Mouse (Mus musculus) CH12.LX (cell line): ENCODE measurements around the gene Ldb3. TPM values are rescaled to one million over a fixed set of nuclear protein-coding genes. Genes with fewer than 3 reads are reported as not detected.

Experiments used
- DNase-seq: peaks from one replicate; pipeline ENCODE4 v3.0.0-alpha.2; 2013; ENCODE audit errors: extremely low read depth
- H3K27ac ChIP-seq: 2 replicates; pipeline ENCODE4 v1.5.1; 2012; ENCODE audit warnings: low read depth, mild to moderate bottlenecking, control low read depth, moderate library complexity; ENCODE audit not compliant: insufficient read depth
- H3K27me3 ChIP-seq: replicated peaks from 2 replicates; pipeline ENCODE3; 2012; ENCODE audit warnings: inconsistent platforms
- H3K36me3 ChIP-seq, 2 experiments: replicated peaks in 1 of 2; 2 replicates each; pipeline versions ENCODE3 to v1.6.1; 2012; ENCODE audit warnings: inconsistent platforms in 1 of 2, low read length in 1 of 2, mild to moderate bottlenecking in 1 of 2, mixed read lengths in 1 of 2, moderate library complexity in 1 of 2; ENCODE audit not compliant: control insufficient read depth in 1 of 2, insufficient read depth in 1 of 2
- H3K4me1 ChIP-seq, 2 experiments: 2 replicates each; pipeline ENCODE4 v1.6.1; 2012; ENCODE audit warnings: inconsistent platforms in 1 of 2, moderate library complexity in 1 of 2; ENCODE audit not compliant: insufficient read depth in 2 of 2, control insufficient read depth in 1 of 2
- H3K4me2 ChIP-seq: 2 replicates; pipeline ENCODE4 v1.6.1; 2012; ENCODE audit warnings: low read depth, mild to moderate bottlenecking, control low read depth; ENCODE audit not compliant: poor library complexity, insufficient read depth, severe bottlenecking
- H3K4me3 ChIP-seq, 3 experiments: fragments of 150-350 bp in 1 of 3; sonication (generic) in 1 of 3; replicated peaks in 1 of 3; 2 replicates each; pipeline versions ENCODE3 to v1.5.1; 2011 to 2012; ENCODE audit warnings: low read depth in 2 of 3, low read length in 2 of 3, mild to moderate bottlenecking in 2 of 3, moderate library complexity in 2 of 3, control low read depth in 1 of 3, improper control_type of control experiment in 1 of 3, inconsistent platforms in 1 of 3, mixed read lengths in 1 of 3; ENCODE audit not compliant: poor library complexity in 1 of 3
- H3K79me2 ChIP-seq: replicated peaks from 2 replicates; pipeline ENCODE4 v1.6.1; 2012; ENCODE audit warnings: mild to moderate bottlenecking, moderate library complexity; ENCODE audit not compliant: control insufficient read depth, poor library complexity, insufficient read depth, severe bottlenecking; ENCODE audit errors: extremely low read depth
- H3K9ac ChIP-seq: 2 replicates; pipeline ENCODE4 v1.6.1; 2012; ENCODE audit warnings: low read depth, mild to moderate bottlenecking, control low read depth, moderate library complexity; ENCODE audit not compliant: insufficient read depth
- H3K9me3 ChIP-seq: replicated peaks from 2 replicates; pipeline ENCODE3; 2012; ENCODE audit warnings: low read length, inconsistent platforms, mixed read lengths
- CHD1 ChIP-seq: IDR thresholded peaks from 2 replicates; pipeline ENCODE4 v1.6.1; 2012; ENCODE audit warnings: low read depth, low read length, improper control_type of control experiment, inconsistent platforms
- CHD2 ChIP-seq: IDR thresholded peaks from 2 replicates; pipeline ENCODE4 v1.6.1; 2011; ENCODE audit warnings: low read length, improper control_type of control experiment
- E2F4 ChIP-seq: IDR thresholded peaks from 2 replicates; pipeline ENCODE4 v1.6.1; 2011; ENCODE audit warnings: low read depth, low read length, improper control_type of control experiment; ENCODE audit not compliant: insufficient replicate concordance
- EP300 ChIP-seq: IDR thresholded peaks from 2 replicates; pipeline ENCODE4 v1.6.1; 2011; ENCODE audit warnings: low read length, improper control_type of control experiment
- ETS1 ChIP-seq: conservative IDR thresholded peaks from 2 replicates; pipeline ENCODE4 v1.6.1; 2012; ENCODE audit warnings: low read depth, mild to moderate bottlenecking, inconsistent platforms, low read length, improper control_type of control experiment, moderate library complexity
- HCFC1 ChIP-seq: IDR thresholded peaks from 2 replicates; pipeline ENCODE4 v1.6.1; 2012; ENCODE audit warnings: low read depth, mild to moderate bottlenecking, inconsistent platforms, low read length, improper control_type of control experiment
- IRF4 ChIP-seq: IDR thresholded peaks from 2 replicates; pipeline ENCODE4 v1.6.1; 2014; ENCODE audit warnings: low read depth, mild to moderate bottlenecking, inconsistent platforms, low read length, improper control_type of control experiment
- JUND ChIP-seq: conservative IDR thresholded peaks from 2 replicates; pipeline ENCODE4 v1.6.1; 2011; ENCODE audit warnings: low read depth, low read length, improper control_type of control experiment
- MAX ChIP-seq: IDR thresholded peaks from 2 replicates; pipeline ENCODE4 v1.6.1; 2011; ENCODE audit warnings: low read length, improper control_type of control experiment
- MEF2A ChIP-seq: IDR thresholded peaks from 2 replicates; pipeline ENCODE4 v1.6.1; 2014; ENCODE audit warnings: low read depth, mild to moderate bottlenecking, inconsistent platforms, low read length, improper control_type of control experiment, borderline replicate concordance
- MYC ChIP-seq: IDR thresholded peaks from 2 replicates; pipeline ENCODE4 v1.6.1; 2011; ENCODE audit warnings: low read depth, mild to moderate bottlenecking, improper control_type of control experiment, low read length
- NRF1 ChIP-seq: IDR thresholded peaks from 2 replicates; pipeline ENCODE4 v1.6.1; 2014; ENCODE audit warnings: low read depth, mild to moderate bottlenecking, inconsistent platforms, low read length, improper control_type of control experiment, moderate library complexity
- PAX5 ChIP-seq: IDR thresholded peaks from 2 replicates; pipeline ENCODE4 v1.6.1; 2012; ENCODE audit warnings: low read length, inconsistent platforms, mixed read lengths
- POLR2A ChIP-seq: IDR thresholded peaks from 2 replicates; pipeline ENCODE4 v1.6.1; 2011; ENCODE audit warnings: low read depth, mild to moderate bottlenecking, improper control_type of control experiment, low read length
- RAD21 ChIP-seq: IDR thresholded peaks from 2 replicates; pipeline ENCODE4 v1.6.1; 2011; ENCODE audit warnings: low read depth, mild to moderate bottlenecking, low read length, improper control_type of control experiment, moderate library complexity
- RCOR1 ChIP-seq: conservative IDR thresholded peaks from 2 replicates; pipeline ENCODE4 v1.6.1; 2012; ENCODE audit warnings: low read depth, mild to moderate bottlenecking, inconsistent platforms, low read length, improper control_type of control experiment
- TBP ChIP-seq: conservative IDR thresholded peaks from 2 replicates; pipeline ENCODE4 v1.6.1; 2011; ENCODE audit warnings: low read depth, low read length, improper control_type of control experiment
- TCF12 ChIP-seq: IDR thresholded peaks from 2 replicates; pipeline ENCODE4 v1.6.1; 2014; ENCODE audit warnings: low read depth, mild to moderate bottlenecking, inconsistent platforms, low read length, improper control_type of control experiment
- USF2 ChIP-seq: conservative IDR thresholded peaks from 2 replicates; pipeline ENCODE4 v1.6.1; 2011; ENCODE audit warnings: low read depth, low read length, improper control_type of control experiment
- ZC3H11A ChIP-seq: IDR thresholded peaks from 2 replicates; pipeline ENCODE4 v1.6.1; 2012; ENCODE audit warnings: low read depth, mild to moderate bottlenecking, inconsistent platforms, low read length, improper control_type of control experiment
- ZNF384 ChIP-seq: IDR thresholded peaks from 2 replicates; pipeline ENCODE4 v1.6.1; 2012; ENCODE audit warnings: low read depth, low read length, improper control_type of control experiment, inconsistent platforms
- dilution Hi-C: fragments of 300-500 bp; cut with MboI; formaldehyde crosslinking; loops from 2 replicates; pipeline ENCODE4 v1.14.3; 2020; ENCODE audit warnings: low sequenced_read_pairs; ENCODE audit not compliant: extremely low pct_unique_long_range_greater_than_20kb, extremely low pct_ligation_motif_present
- in situ Hi-C: fragments of 300-500 bp; cut with MboI; formaldehyde crosslinking; loops from 3 replicates; pipeline ENCODE4 v1.14.3; 2019; ENCODE audit warnings: low sequenced_read_pairs, low pct_ligation_motif_present, low pct_unique_long_range_greater_than_20kb, mixed read lengths
- polyA plus RNA-seq: library from polyadenylated mRNA; unstranded; fragments of >175 nt; gene quantifications from 2 replicates; pipeline ENCODE4 v1.2.1, GENCODE M21; 2012; ENCODE audit warnings: low read depth; ENCODE audit not compliant: insufficient read length
- total RNA-seq, 2 experiments: library from RNA; depleted of rRNA; stranded (reverse); fragments of 300-350 nt in 1 of 2; fragments of >200 nt in 1 of 2; gene quantifications; 2 replicates each; pipeline ENCODE4 v1.2.3; 2012 to 2014

Ldb3 gene
- total and polyA plus RNA-seq, 3 experiments, result 0.08 TPM; not detected in 2

DNA sequence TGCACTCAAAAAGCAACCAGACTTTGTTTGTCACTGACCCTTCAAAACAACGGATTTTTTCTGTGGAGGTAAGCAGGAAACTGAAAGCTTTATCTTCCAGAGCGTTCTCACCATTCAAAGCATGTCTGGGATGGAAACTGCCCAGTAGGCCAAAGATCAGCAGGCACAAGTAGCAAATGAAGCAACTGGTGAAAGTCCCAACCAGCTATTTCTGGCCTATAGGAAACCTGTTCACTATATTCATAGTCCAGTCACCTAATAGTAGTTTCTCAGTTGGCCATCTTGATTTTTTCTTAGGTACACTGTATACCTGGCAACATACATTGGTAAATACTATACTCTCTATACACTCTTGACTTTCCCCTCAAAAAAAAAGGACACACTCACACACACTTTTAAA, 98.6 kb downstream of the Ldb3 start:
- in situ Hi-C loops, result loop anchor here (10.0 kb wide), 1 partner anchor 45 kb away; no protein-coding TSS in a partner anchor
- H3K4me3 ChIP-seq, result no peak overlapping the region
- TF ChIP-seq TCF12, result no peak
- TF ChIP-seq MEF2A, result peak; percentile 88
- no peak for TF ChIP-seq PAX5
- TF ChIP-seq ZC3H11A, result no peak
- peak; percentile 33; the same call in 1 of the 2 replicates for TF ChIP-seq EP300
- no peak for TF ChIP-seq CHD2
- TF ChIP-seq IRF4, result peak; percentile 27; the same call in 1 of the 2 replicates
- H3K79me2 ChIP-seq, result peaks cover 76% of the 10 kb centered on the region
- H3K27me3 ChIP-seq, result no peaks in the 10 kb centered on the region
- dilution Hi-C loops, result no loop called here
- peaks cover 13 to 92% of the 10 kb centered on the region in 2 experiments for H3K4me1 ChIP-seq
- H3K27ac ChIP-seq, result no peak overlapping the region
- no peak for DNase-seq
- H3K36me3 ChIP-seq, result peaks cover 0 to 6% of the 10 kb centered on the region in 2 experiments
- peak overlapping the region; percentile 75 for H3K4me2 ChIP-seq
- no peaks in the 10 kb centered on the region for H3K9me3 ChIP-seq
- H3K9ac ChIP-seq, result peak overlapping the region; percentile 44; the same call in 1 of the 2 replicates

DNA sequence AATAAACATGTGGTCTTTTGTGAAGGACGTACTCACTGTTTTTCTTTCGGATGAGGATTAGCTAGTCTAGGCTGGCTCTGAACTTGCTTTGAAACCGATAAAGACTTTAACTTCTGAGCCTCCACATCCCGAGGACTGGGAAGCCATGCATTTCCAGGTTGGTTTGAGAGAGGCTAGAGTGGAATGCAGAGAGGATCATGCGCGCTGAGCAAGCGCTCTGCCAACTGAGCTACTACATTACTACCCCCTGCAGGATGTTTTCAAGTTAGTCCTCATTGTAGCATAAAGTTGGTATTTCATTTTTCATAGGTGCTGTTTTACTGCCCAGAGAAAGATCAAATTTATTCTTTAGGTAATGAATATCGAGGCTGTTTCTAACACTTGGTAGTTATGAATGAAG, 102.3 kb downstream of the Ldb3 start:
- H3K79me2 ChIP-seq, result peaks cover 60% of the 10 kb centered on the region
- H3K36me3 ChIP-seq, result peaks cover 0 to 12% of the 10 kb centered on the region in 2 experiments
- H3K4me1 ChIP-seq, result peaks cover 5 to 62% of the 10 kb centered on the region in 2 experiments
- no peaks in the 10 kb centered on the region for H3K27me3 ChIP-seq
- TF ChIP-seq TBP (no peak), TCF12 (no peak), EP300 (no peak), RCOR1 (no peak), JUND (no peak), POLR2A (no peak), HCFC1 (no peak), E2F4 (no peak)
- H3K9ac ChIP-seq, result no peak overlapping the region
- no peaks in the 10 kb centered on the region for H3K9me3 ChIP-seq
- no peak overlapping the region for H3K4me3 ChIP-seq
- dilution Hi-C loops (no loop called here), in situ Hi-C loops (no loop called here)
- H3K4me2 ChIP-seq, result no peak overlapping the region
- H3K27ac ChIP-seq, result no peak overlapping the region
- no peak for DNase-seq

DNA sequence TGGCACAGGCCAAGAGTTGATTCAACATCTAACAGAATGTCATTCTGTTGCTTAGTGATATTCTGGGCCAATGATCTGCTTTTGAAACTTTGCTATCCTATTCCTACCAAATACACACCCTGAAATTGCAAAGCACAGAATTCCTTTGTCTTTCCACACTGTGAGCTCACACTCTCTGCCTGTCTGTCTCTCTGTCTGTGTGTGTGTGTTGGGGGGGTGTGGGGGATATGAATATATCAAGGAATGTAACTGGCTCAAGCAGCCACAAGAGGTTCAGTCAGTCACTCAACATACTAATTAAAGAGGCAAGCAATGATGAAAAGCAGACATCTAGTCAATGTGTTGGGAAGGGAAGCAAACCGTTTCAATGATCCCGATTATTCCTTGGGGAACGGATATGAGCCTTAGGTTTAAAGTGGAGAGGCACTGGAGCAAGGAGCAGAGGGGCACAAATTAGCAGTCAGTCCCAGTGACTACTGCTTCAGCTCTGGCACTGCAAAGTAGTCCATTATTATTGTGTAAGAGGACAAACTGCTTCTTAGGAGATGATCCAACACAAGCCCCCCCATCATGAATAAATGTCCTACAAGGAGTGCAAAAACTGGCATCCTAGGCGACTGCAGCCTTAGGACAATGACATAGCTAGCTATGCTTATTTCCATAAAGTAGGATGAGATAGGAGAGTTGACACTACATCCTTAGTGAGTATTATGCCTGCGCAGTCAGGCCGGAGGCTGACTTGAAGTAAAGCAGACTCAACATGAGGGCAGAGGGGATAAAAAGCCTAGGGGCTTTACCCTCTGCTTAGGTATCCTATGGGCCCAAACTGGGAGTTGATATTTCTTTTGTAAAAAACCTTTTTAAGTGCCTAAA, 104.8 kb downstream of the Ldb3 start:
- H3K79me2 ChIP-seq, result peaks cover 52% of the 10 kb centered on the region
- H3K36me3 ChIP-seq, result peaks cover 0 to 16% of the 10 kb centered on the region in 2 experiments
- in situ Hi-C loops (no loop called here), dilution Hi-C loops (no loop called here)
- peaks cover 4 to 51% of the 10 kb centered on the region in 2 experiments for H3K4me1 ChIP-seq
- TF ChIP-seq EP300, result no peak
- no peak for TF ChIP-seq TBP
- no peak for TF ChIP-seq ETS1
- TF ChIP-seq RAD21, result no peak
- no peak for TF ChIP-seq NRF1
- TF ChIP-seq HCFC1, result no peak
- TF ChIP-seq ZNF384, result no peak
- no peak for TF ChIP-seq CHD1
- no peak for TF ChIP-seq TCF12
- TF ChIP-seq MYC, result no peak
- no peak for TF ChIP-seq MAX
- TF ChIP-seq USF2, result no peak
- H3K27ac ChIP-seq, result no peak overlapping the region
- H3K4me2 ChIP-seq, result no peak overlapping the region
- H3K4me3 ChIP-seq, result no peak overlapping the region
- no peaks in the 10 kb centered on the region for H3K27me3 ChIP-seq
- no peak for DNase-seq
- H3K9ac ChIP-seq, result no peak overlapping the region
- no peaks in the 10 kb centered on the region for H3K9me3 ChIP-seq
